Mouse (Mus musculus) lung, embryonic 15.5 days (tissue): ENCODE data around the gene Keap1. TPM values are rescaled to one million over a fixed set of nuclear protein-coding genes. Genes with fewer than 3 reads are reported as not detected.
"Not testable (repeated sequence)": the region's sequence is repeated elsewhere in the genome, so short reads cannot be mapped to it uniquely, and the experiment has no call there.

Source experiments
- ATAC-seq: fragments of 200-750 bp; cut with Nextera tagmentation; 2 replicates; pipeline ENCODE4 v1.8.0; 2017; ENCODE audit warnings: moderate number of reproducible peaks, borderline replicate concordance; ENCODE audit not compliant: low FRiP score, low TSS enrichment; ENCODE audit errors: extremely low read depth
- H3K27ac ChIP-seq: fragments of 300-500 bp; sonication (generic); 2 replicates; pipeline ENCODE4 v1.5.1; 2015; ENCODE audit warnings: moderate library complexity, mild to moderate bottlenecking, inconsistent platforms
- H3K27me3 ChIP-seq: fragments of 300-500 bp; sonication (generic); 2 replicates; pipeline ENCODE4 v1.6.1; 2015; ENCODE audit warnings: inconsistent platforms
- H3K36me3 ChIP-seq: fragments of 300-500 bp; sonication (generic); 2 replicates; pipeline ENCODE4 v1.6.1; 2015; ENCODE audit warnings: inconsistent platforms
- H3K4me1 ChIP-seq: fragments of 300-500 bp; sonication (generic); 2 replicates; pipeline ENCODE4 v1.6.1; 2015; ENCODE audit warnings: inconsistent platforms
- H3K4me2 ChIP-seq: fragments of 300-500 bp; sonication (generic); 2 replicates; pipeline ENCODE4 v1.6.1; 2015; ENCODE audit warnings: inconsistent platforms, mild to moderate bottlenecking, moderate library complexity
- H3K4me3 ChIP-seq: fragments of 300-500 bp; sonication (generic); 2 replicates; pipeline ENCODE4 v1.5.1; 2015; ENCODE audit warnings: mild to moderate bottlenecking, inconsistent platforms
- H3K9ac ChIP-seq: fragments of 300-500 bp; sonication (generic); 2 replicates; pipeline ENCODE4 v1.6.1; 2015; ENCODE audit warnings: inconsistent platforms
- H3K9me3 ChIP-seq: fragments of 300-500 bp; sonication (generic); 2 replicates; pipeline ENCODE4 v1.6.1; 2016; ENCODE audit warnings: inconsistent platforms
- WGBS: fragments of 180-500 bp; shearing (Covaris S2); methylation state at CpG from one replicate; pipeline ENCODE4 v1.1.7; 2015; 5-methylcytosine and 5-hydroxymethylcytosine counted together
- polyA plus RNA-seq: library from polyadenylated mRNA; unstranded; fragments of >200 nt; fragmentation: Nextera tagmentation; extraction: Ambion mirVana; gene quantifications from 2 replicates; pipeline ENCODE4 v1.2.1, GENCODE M21; 2015

Keap1 gene
- polyA plus RNA-seq, 1 experiment from 2014 or later = 68.3 TPM

GRCm38 (mm10) chr9:21204528-21205272 is 34.5 kb downstream of the Keap1 start:
- Histone ChIP-seq H3K36me3 (no peaks in the 10 kb centered on the region), H3K4me3 (peak overlapping the region; percentile 36), H3K4me2 (peak overlapping the region; percentile 62), H3K9ac (no peak overlapping the region), H3K27ac (no peak overlapping the region), H3K27me3 (no peaks in the 10 kb centered on the region), H3K9me3 (no peaks in the 10 kb centered on the region), H3K4me1 (peaks cover 3% of the 10 kb centered on the region; the same call in 1 of the 2 replicates)
- ATAC-seq = peak; percentile 53; the same call in 1 of the 2 replicates
- 5% methylated on average over 23 of the region's 23 CpGs for WGBS

- Histone ChIP-seq H3K27ac (no peak overlapping the region), H3K4me3 (0 out of 2 replicates have a peak overlapping the region, but pooled peaks have one; percentile 36)
Observed at GRCm38 (mm10) chr9:21204156-21204527, 35.0 kb downstream of the Keap1 start.

GRCm38 (mm10) chr9:21198960-21199359 is 40.2 kb downstream of the Keap1 start:
- WGBS = 73% methylated on average over 3 of the region's 3 CpGs
- no peak for ATAC-seq
- Histone ChIP-seq H3K36me3 (no peaks in the 10 kb centered on the region), H3K4me2 (no peak overlapping the region), H3K4me3 (no peak overlapping the region), H3K27ac (no peak overlapping the region), H3K9ac (no peak overlapping the region), H3K9me3 (no peaks in the 10 kb centered on the region), H3K4me1 (peaks cover 20% of the 10 kb centered on the region), H3K27me3 (no peaks in the 10 kb centered on the region)

More at GRCm38 (mm10) chr9:21204156-21204527, 35.0 kb downstream of the Keap1 start:
- Histone ChIP-seq H3K4me1 (peaks cover 3% of the 10 kb centered on the region; the same call in 1 of the 2 replicates), H3K9me3 (no peaks in the 10 kb centered on the region), H3K4me2 (peak overlapping the region; percentile 62; the same call in 1 of the 2 replicates), H3K36me3 (no peaks in the 10 kb centered on the region), H3K27me3 (no peaks in the 10 kb centered on the region), H3K9ac (no peak overlapping the region)
- WGBS = 34% methylated on average over 8 of the region's 8 CpGs
- no peak for ATAC-seq

- no peaks in the 10 kb centered on the region for H3K27me3 ChIP-seq
- no peaks in the 10 kb centered on the region for H3K36me3 ChIP-seq
- H3K9me3 ChIP-seq = no peaks in the 10 kb centered on the region
- WGBS = 21% methylated on average over 4 of the region's 4 CpGs
- H3K4me2 ChIP-seq = 0 out of 2 replicates have a peak overlapping the region, but pooled peaks have one; percentile 6
- peaks cover 20% of the 10 kb centered on the region for H3K4me1 ChIP-seq
- ATAC-seq = no peak
- no peak overlapping the region for H3K27ac ChIP-seq
- no peak overlapping the region for H3K9ac ChIP-seq
- no peak overlapping the region for H3K4me3 ChIP-seq
Observed at GRCm38 (mm10) chr9:21197981-21198380, 41.2 kb downstream of the Keap1 start.

GRCm38 (mm10) chr9:21196521-21197433 is 42.4 kb downstream of the Keap1 start:
- Histone ChIP-seq H3K4me3 (peak overlapping the region; percentile 30), H3K9me3 (no peaks in the 10 kb centered on the region), H3K9ac (0 out of 2 replicates have a peak overlapping the region, but pooled peaks have one; percentile 4), H3K36me3 (no peaks in the 10 kb centered on the region), H3K27ac (no peak overlapping the region), H3K27me3 (no peaks in the 10 kb centered on the region), H3K4me1 (peaks cover 20% of the 10 kb centered on the region), H3K4me2 (peak overlapping the region; percentile 51)
- peak; percentile 61; the same call in 1 of the 2 replicates for ATAC-seq
- WGBS = 31% methylated on average over 19 of the region's 19 CpGs

- not testable (repeated sequence) for H3K27ac ChIP-seq, ATAC-seq
- WGBS = 48% methylated on average over 7 of the region's 7 CpGs
Observed at GRCm38 (mm10) chr9:21195736-21196505, 43.2 kb downstream of the Keap1 start.

GRCm38 (mm10) chr9:21194787-21195493 is 44.2 kb downstream of the Keap1 start:
- no peak overlapping the region for H3K4me2 ChIP-seq
- 81% methylated on average over 4 of the region's 4 CpGs for WGBS
- H3K4me3 ChIP-seq = no peak overlapping the region
- H3K27me3 ChIP-seq = no peaks in the 10 kb centered on the region
- ATAC-seq = no peak
- peaks cover 20% of the 10 kb centered on the region for H3K4me1 ChIP-seq
- H3K36me3 ChIP-seq = no peaks in the 10 kb centered on the region
- H3K9me3 ChIP-seq = no peaks in the 10 kb centered on the region
- H3K9ac ChIP-seq = no peak overlapping the region
- H3K27ac ChIP-seq = no peak overlapping the region

More at GRCm38 (mm10) chr9:21195736-21196505, 43.2 kb downstream of the Keap1 start:
- H3K4me2 ChIP-seq, H3K9me3 ChIP-seq, H3K4me3 ChIP-seq, H3K9ac ChIP-seq, H3K27me3 ChIP-seq, H3K36me3 ChIP-seq: not testable (repeated sequence)
- H3K4me1 ChIP-seq = peaks cover 20% of the 10 kb centered on the region

- Histone ChIP-seq H3K9me3 (no peaks in the 10 kb centered on the region), H3K27ac (no peak overlapping the region), H3K4me3 (no peak overlapping the region), H3K27me3 (no peaks in the 10 kb centered on the region), H3K36me3 (no peaks in the 10 kb centered on the region), H3K4me1 (peaks cover 20% of the 10 kb centered on the region), H3K9ac (no peak overlapping the region), H3K4me2 (no peak overlapping the region)
- 72% methylated on average over 3 of the region's 3 CpGs for WGBS
- no peak for ATAC-seq
Observed at GRCm38 (mm10) chr9:21193786-21194185, 45.4 kb downstream of the Keap1 start.

GRCm38 (mm10) chr9:21190670-21191069 is 48.5 kb downstream of the Keap1 start:
- Histone ChIP-seq H3K4me1 (peaks cover 3% of the 10 kb centered on the region; the same call in 1 of the 2 replicates), H3K9ac (no peak overlapping the region), H3K9me3 (no peaks in the 10 kb centered on the region), H3K36me3 (no peaks in the 10 kb centered on the region), H3K4me3 (no peak overlapping the region), H3K4me2 (no peak overlapping the region), H3K27ac (no peak overlapping the region), H3K27me3 (no peaks in the 10 kb centered on the region)
- 75% methylated on average over 3 of the region's 3 CpGs for WGBS
- ATAC-seq = no peak

- Histone ChIP-seq H3K36me3 (no peaks in the 10 kb centered on the region), H3K4me1 (peaks cover 1% of the 10 kb centered on the region), H3K27ac (no peak overlapping the region), H3K9ac (no peak overlapping the region), H3K4me2 (no peak overlapping the region), H3K4me3 (no peak overlapping the region), H3K9me3 (no peaks in the 10 kb centered on the region), H3K27me3 (no peaks in the 10 kb centered on the region)
- WGBS = 41% methylated on average over 7 of the region's 7 CpGs
- ATAC-seq = no peak
Observed at GRCm38 (mm10) chr9:21189905-21190304, 49.3 kb downstream of the Keap1 start.

- no peaks in the 10 kb centered on the region for H3K36me3 ChIP-seq
- no peak overlapping the region for H3K4me2 ChIP-seq
- no peak overlapping the region for H3K4me3 ChIP-seq
- no peak overlapping the region for H3K9ac ChIP-seq
- no peak for ATAC-seq
- H3K27me3 ChIP-seq = no peaks in the 10 kb centered on the region
- WGBS = 75% methylated on average over 5 of the region's 5 CpGs
- no peak overlapping the region for H3K27ac ChIP-seq
- peaks cover 26% of the 10 kb centered on the region for H3K4me1 ChIP-seq
- H3K9me3 ChIP-seq = no peaks in the 10 kb centered on the region
Observed at GRCm38 (mm10) chr9:21185436-21185835, 53.7 kb downstream of the Keap1 start.
